Mouse (Mus musculus) ES-E14 (cell line): ENCODE measurements around the gene Slco2b1.

Source experiments
- CHD2 ChIP-seq: IDR thresholded peaks from 2 replicates; pipeline ENCODE4 v1.6.1; 2014; ENCODE audit warnings: mild to moderate bottlenecking, low read depth, low read length, inconsistent platforms
- HCFC1 ChIP-seq: IDR thresholded peaks from 2 replicates; pipeline ENCODE4 v1.6.1; 2012; ENCODE audit warnings: low read length, inconsistent platforms, borderline replicate concordance; ENCODE audit not compliant: insufficient read depth
- MAFK ChIP-seq: IDR thresholded peaks from 2 replicates; pipeline ENCODE4 v1.6.1; 2014; ENCODE audit warnings: mild to moderate bottlenecking, low read depth, low read length, inconsistent platforms; ENCODE audit not compliant: insufficient read depth
- ZC3H11A ChIP-seq: IDR thresholded peaks from 2 replicates; pipeline ENCODE4 v1.6.1; 2012; ENCODE audit warnings: low read depth, mild to moderate bottlenecking, inconsistent platforms, low read length, borderline replicate concordance
- ZNF384 ChIP-seq: IDR thresholded peaks from 2 replicates; pipeline ENCODE4 v1.6.1; 2012; ENCODE audit warnings: low read depth, low read length, inconsistent platforms

GRCm38 (mm10) chr7:99644701-99645100, 66.4 kb downstream of the Slco2b1 start:
- TF ChIP-seq ZNF384 (no peak), MAFK (no peak), HCFC1 (no peak), ZC3H11A (no peak), CHD2 (no peak)
